Mouse (Mus musculus) olfactory bulb, adult 2 months (tissue): ENCODE measurements around the gene Rabgap1l.

Experiments used
- CTCF ChIP-seq: fragments of 200-500 bp; IDR thresholded peaks from 2 replicates; pipeline ENCODE4 v1.5.1; 2012; ENCODE audit warnings: low read depth, mild to moderate bottlenecking, low read length, moderate library complexity; ENCODE audit not compliant: insufficient read depth
- POLR2A ChIP-seq: fragments of 200-500 bp; IDR thresholded peaks from 2 replicates; pipeline ENCODE4 v1.6.1; 2012; ENCODE audit warnings: mild to moderate bottlenecking, low read depth, low read length, moderate library complexity; ENCODE audit not compliant: insufficient read depth

DNA sequence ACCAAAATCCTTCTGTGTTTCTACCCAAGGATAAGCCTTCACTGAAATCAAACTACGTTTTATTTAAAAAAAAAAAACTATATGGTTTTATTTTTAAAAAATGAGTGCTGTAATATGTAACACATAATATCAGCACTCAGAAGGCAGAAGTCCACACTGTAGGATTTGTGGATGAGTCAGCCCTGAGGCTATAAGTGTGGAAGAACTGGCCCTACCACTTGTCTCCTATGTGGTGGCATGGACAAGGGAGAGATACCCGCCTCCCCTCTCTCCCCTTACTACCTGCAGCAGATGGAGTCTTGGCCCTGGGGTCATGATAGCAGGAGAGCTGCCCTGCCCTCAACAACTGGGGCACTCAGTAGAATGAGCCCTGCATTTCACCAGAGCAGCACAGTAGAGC is 42.4 kb downstream of the Rabgap1l start:
- TF ChIP-seq POLR2A (no peak), CTCF (no peak)
